Mouse (Mus musculus) stomach, postnatal 0 days (tissue): ENCODE measurements around the gene 1700024P04Rik.

Experiments used
- CTCF ChIP-seq: IDR thresholded peaks from 2 replicates; pipeline ENCODE4 v1.5.1; 2016; ENCODE audit warnings: antibody characterized with exemption, low read depth, mild to moderate bottlenecking, moderate library complexity
- EP300 ChIP-seq: optimal IDR thresholded peaks from 2 replicates; pipeline ENCODE3; 2016; ENCODE audit warnings: antibody characterized with exemption

- TF ChIP-seq EP300 (no peak), CTCF (no peak)
These were observed 36.2 kb downstream of the 1700024P04Rik start for GRCm38 (mm10) chr13:98948146-98948545.
